Mouse (Mus musculus) heart, adult 2 months (tissue): ENCODE measurements around the gene Gm20388.

Source experiments
- CTCF ChIP-seq: fragments of 200-600 bp; IDR thresholded peaks from 2 replicates; pipeline ENCODE4 v1.8.1; 2022; ENCODE audit warnings: antibody characterized with exemption, mild to moderate bottlenecking, moderate library complexity
- POLR2A ChIP-seq: fragments of 200-500 bp; IDR thresholded peaks from 2 replicates; pipeline ENCODE4 v1.6.1; 2011; ENCODE audit warnings: mild to moderate bottlenecking, low read depth, low read length, control low read depth; ENCODE audit not compliant: insufficient read depth

GRCm38 (mm10) chr8:121950749-121951655 is 2040.4 kb downstream of the Gm20388 start:
- peak; percentile 43 for TF ChIP-seq CTCF
- 0 out of 2 replicates have a peak, but pooled peaks have one; percentile 28 for TF ChIP-seq POLR2A
